Mouse (Mus musculus) ES-E14 (cell line): Measurements from ENCODE around the gene Disp1.

Source experiments
- CHD2 ChIP-seq: IDR thresholded peaks from 2 replicates; pipeline ENCODE4 v1.6.1; 2014; ENCODE audit warnings: mild to moderate bottlenecking, low read depth, low read length, inconsistent platforms
- HCFC1 ChIP-seq: IDR thresholded peaks from 2 replicates; pipeline ENCODE4 v1.6.1; 2012; ENCODE audit warnings: low read length, inconsistent platforms, borderline replicate concordance; ENCODE audit not compliant: insufficient read depth
- MAFK ChIP-seq: IDR thresholded peaks from 2 replicates; pipeline ENCODE4 v1.6.1; 2014; ENCODE audit warnings: mild to moderate bottlenecking, low read depth, low read length, inconsistent platforms; ENCODE audit not compliant: insufficient read depth
- ZC3H11A ChIP-seq: IDR thresholded peaks from 2 replicates; pipeline ENCODE4 v1.6.1; 2012; ENCODE audit warnings: low read depth, mild to moderate bottlenecking, inconsistent platforms, low read length, borderline replicate concordance
- ZNF384 ChIP-seq: IDR thresholded peaks from 2 replicates; pipeline ENCODE4 v1.6.1; 2012; ENCODE audit warnings: low read depth, low read length, inconsistent platforms

GRCm38 (mm10) chr1:183251818-183252217 is 30.5 kb upstream of the Disp1 start:
- TF ChIP-seq CHD2: no peak
- no peak for TF ChIP-seq MAFK
- TF ChIP-seq ZNF384: no peak
- TF ChIP-seq ZC3H11A: no peak
- no peak for TF ChIP-seq HCFC1
